Mouse (Mus musculus) megakaryocyte progenitor cell, adult 5-6 weeks (primary cell): ENCODE measurements around the gene Ces3b. TPM values are rescaled to one million over a fixed set of nuclear protein-coding genes. Genes with fewer than 3 reads are reported as not detected.
A peak's percentile ranks its signal among the peaks of the same experiment; 100 is the strongest.
"Not testable (repeated sequence)": the region's sequence is repeated elsewhere in the genome, so short reads cannot be mapped to it uniquely, and the experiment has no call there.

Experiments
- ATAC-seq: replicated peaks from 2 replicates; pipeline ENCODE4 v1.8.0; 2016; ENCODE audit warnings: mild to moderate bottlenecking, moderate TSS enrichment, inconsistent platforms; ENCODE audit not compliant: poor library complexity
- total RNA-seq, 2 experiments: library from RNA; stranded (forward) in 1 of 2; stranded (reverse) in 1 of 2; fragments of 157-497, 149-512 nt in 1 of 2; fragments of 200-1000 nt in 1 of 2; gene quantifications; 2 replicates each; pipeline versions ENCODE4 v1.2.3 to v1.2.4; 2015 to 2017

Ces3b gene
- total RNA-seq (2015) (not detected in 2 replicates), total RNA-seq (2017) (not detected in 2 replicates)

- no peak for ATAC-seq
Observed at GRCm38 (mm10) chr8:105083449-105084050, at the start of gene Ces3b. TSS of gene Ces3b (plus strand) at chr8:105083753.

- ATAC-seq, result no peak
Observed at GRCm38 (mm10) chr8:105043510-105043909, 40.0 kb upstream of the Ces3b start.

DNA sequence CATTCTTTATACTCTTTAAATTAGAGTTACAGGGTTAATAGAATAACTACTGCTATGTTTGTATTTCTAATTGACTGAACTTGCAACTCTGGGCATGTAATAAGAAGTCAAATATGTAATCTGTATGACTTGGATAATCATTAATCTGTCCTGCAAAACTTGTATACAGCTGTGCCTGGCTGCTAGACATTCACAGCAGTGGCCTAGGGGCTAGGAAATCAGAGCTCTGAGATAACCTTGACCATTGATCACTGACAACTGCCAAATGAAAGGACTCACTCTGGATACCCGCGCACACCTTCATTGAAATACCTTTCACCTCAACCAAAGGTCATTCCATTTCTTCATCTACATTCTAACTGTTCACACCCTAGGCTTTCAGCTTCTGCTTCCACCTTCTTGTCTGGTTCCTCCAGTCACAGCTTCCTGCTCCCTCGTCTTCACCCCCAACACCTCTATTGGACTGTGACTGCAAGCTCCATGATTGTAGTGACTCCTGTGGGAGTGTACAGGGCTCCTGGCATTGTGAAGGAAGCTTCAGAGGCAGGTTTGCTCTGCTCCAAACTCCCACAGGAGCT lies 37.6 kb upstream of the Ces3b start:
- ATAC-seq, result no peak

DNA sequence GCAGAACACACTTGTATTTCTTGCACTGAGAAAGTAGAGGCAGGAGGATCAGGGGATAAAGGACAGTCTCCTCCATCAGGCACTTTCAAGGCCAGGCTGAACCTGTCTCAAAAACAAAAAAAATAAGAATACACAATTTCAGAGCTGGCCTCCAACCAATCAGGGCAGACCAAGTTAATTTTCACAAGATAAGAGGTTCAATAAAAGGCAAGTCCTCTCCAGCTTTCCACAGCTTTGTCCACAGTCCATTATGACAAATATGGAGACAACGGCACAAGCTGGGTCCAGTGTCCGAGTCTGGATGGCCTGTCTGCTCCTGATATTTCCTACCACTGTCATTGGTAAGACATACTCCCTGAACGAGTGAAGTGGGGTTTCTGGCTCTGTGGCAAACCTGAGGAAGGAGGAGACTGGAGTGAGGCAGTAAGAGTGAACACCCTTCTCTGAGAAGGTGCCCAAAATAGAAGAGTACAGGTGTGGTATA lies 35.1 kb upstream of the Ces3b start, which contains the start of gene Ces3a:
Gene Ces3a, plus strand, starts transcription at position 231 of the 484 bp plus-strand sequence.
- no peak for ATAC-seq

DNA sequence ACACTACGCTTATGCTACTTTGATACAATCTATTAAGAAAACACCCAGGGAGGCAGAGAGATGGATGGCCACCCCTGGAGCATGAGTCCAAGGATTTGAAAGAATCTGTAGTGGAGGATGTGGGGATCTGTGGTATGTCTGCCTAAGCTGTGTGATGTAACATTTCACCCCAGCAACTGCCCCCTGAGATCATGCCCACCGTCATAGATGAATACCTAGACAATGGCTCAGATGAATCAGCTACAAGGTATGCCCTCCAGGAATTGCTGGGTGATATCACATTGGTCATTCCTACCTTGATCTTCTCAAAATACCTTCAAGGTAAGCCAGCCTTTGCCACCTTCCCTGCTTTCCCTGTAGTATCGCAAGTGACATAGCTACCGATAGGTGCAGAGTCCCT lies 27.3 kb upstream of the Ces3b start:
- no peak for ATAC-seq

DNA sequence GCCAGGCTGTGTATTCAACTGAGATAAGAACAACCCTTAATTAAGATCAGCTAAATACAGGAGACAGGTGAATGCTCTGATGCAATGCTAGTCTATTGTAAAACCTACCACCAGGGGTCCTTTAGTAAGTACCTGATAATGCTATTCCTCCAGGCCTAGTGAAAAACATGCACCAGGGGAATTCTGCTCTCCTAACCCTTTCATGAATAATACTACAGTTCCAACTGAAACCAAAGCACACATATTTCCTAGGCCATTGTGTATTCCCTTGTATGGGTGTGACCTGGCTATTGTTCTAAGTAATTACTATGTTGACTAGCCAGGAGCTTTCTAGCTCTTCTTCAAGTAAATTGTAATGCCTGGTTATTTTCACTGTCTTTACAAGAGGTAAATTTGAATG lies 23.5 kb upstream of the Ces3b start:
- ATAC-seq, result no peak

DNA sequence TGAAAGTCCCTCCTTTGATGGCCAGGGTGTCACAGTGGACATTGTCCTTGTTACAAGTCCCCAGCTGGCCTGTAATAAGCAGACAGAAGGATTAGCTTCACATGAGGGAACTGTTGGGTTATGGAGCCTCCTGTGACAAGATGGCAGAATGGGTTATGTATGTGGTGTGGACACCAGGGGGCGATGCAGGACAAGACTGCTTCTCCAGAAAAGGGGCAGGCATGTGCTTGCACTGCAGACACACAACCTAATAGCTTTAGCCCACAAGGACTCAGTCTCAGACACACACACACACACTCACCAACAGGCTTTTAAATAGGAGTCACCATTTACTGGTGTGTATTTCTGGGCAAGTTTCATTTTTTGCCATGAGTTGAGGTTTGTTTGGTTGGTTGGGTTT lies 16.8 kb upstream of the Ces3b start:
- peak; percentile 89 for ATAC-seq

DNA sequence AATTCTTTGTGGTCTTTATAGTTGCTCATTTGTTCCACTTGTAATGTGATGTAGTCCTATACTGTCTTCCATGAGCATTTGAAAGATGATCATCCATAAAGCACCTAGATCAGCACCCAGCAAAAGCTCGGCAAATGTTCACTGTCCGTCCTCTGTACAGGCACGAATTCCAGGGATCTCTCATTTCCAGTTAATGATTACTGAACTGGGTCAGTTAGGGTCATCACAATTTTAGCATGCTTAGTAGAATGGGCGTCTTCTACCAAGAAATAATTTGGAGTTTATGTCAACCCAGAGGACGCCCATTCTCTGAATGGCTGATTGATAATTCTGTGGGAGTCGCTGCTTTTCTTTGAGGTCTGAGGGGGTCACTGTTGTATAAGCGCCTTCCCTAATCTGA lies 15.6 kb upstream of the Ces3b start:
- ATAC-seq, result not testable (repeated sequence)

GRCm38 (mm10) chr8:105068971-105069370 lies 14.6 kb upstream of the Ces3b start:
- no peak for ATAC-seq

GRCm38 (mm10) chr8:105076601-105077000 lies 7.0 kb upstream of the Ces3b start:
- no peak for ATAC-seq

- ATAC-seq, result no peak
Observed at GRCm38 (mm10) chr8:105077071-105077470, 6.5 kb upstream of the Ces3b start.

- no peak for ATAC-seq
Observed at GRCm38 (mm10) chr8:105078591-105078990, 5.0 kb upstream of the Ces3b start.

- ATAC-seq, result no peak
Observed at GRCm38 (mm10) chr8:105080814-105081336, 2.7 kb upstream of the Ces3b start.

DNA sequence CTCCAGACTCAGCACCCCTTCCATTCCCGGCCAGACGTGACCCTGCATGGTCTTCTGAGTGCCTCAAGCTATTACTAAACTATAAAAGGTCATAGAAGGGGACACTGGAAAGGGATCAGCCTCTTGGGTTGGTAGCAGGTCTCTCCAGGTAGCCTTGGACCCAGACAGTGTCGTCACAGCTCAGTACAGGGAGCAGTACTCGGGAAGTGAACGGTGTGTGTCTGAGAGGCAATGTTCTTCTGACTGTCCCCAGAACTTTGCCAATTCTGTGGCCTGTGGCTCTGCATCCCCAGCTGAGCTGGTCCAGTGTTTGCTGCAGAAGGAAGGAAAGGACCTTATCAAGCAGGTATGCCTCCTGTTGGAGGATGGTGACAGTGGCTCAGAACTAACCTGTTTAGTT lies 4.6 kb downstream of the Ces3b start:
- not testable (repeated sequence) for ATAC-seq

DNA sequence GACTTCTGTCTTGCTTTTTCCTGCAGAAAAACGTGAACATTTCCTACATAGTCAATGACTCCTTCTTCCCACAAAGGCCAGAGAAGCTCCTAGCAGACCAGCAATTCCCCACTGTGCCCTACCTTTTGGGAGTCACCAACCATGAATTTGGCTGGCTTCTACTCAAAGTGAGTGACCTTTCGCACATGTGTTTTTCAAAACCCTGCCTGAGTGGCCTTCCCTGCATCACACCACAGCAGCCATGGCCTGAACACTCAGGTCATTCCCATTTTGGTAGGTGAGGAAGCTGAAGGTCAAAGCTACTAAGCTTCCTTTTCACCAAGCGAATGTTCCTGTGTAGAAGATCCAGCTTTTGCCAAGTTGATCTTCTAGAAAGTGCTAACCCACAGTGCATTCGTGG lies 5.0 kb downstream of the Ces3b start:
- no peak for ATAC-seq

DNA sequence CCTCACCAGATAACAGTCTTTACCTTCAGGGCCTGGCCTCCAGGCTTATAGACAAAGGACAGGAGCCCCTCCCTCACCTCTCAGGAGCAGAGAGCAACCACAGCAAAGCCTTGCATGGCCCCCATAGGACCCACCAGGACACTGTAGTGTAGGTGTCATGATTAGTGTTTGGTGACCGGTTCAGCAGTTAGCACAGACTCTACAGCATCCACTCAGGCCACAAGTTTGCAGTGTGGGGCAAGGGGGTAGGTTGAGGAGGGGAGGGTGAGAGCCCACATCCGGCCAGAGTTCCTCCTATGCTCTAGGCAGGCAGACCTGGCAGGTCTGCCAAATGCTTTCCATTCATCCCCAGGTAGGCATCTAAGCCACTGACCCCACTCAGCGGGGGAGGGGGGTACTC lies 10.4 kb downstream of the Ces3b start:
- ATAC-seq, result no peak

GRCm38 (mm10) chr8:105102101-105102785 lies 18.7 kb downstream of the Ces3b start:
- ATAC-seq, result not testable (repeated sequence)

DNA sequence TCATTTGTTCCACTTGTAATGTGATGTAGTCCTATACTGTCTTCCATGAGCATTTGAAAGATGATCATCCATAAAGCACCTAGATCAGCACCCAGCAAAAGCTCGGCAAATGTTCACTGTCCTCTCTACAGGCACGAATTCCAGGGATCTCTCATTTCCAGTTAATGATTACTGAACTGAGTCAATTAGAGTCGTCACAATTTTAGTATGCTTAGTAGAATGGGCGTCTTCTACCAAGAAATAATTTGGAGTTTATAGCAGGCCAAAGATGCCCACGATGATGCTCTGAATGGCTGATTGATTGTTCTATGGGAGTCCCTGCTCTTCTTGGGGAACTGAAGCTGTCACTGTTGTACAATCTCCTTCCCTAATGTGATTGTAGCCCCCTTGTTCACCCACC lies 20.1 kb downstream of the Ces3b start:
- not testable (repeated sequence) for ATAC-seq

GRCm38 (mm10) chr8:105104220-105104619 lies 20.7 kb downstream of the Ces3b start:
- no peak for ATAC-seq

DNA sequence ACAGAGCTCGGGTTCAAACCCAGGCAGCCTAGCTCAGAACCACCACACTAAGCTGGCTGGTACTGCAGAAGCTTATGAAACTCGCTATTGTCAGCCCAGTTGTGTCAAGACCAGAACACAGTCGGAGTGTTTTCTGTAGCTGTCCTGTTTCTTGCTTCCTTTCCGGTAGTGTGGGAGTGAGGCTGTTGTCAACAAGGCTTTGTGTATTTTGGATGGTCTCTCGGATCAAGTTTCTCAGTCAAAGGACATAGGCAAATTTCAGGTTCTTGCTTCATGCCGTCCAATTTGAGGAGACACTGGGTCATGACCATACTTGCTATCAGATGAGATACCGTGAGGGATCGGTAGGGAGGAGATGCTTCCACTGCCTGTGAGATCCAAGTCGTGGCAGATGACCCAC lies 46.3 kb downstream of the Ces3b start:
- no peak for ATAC-seq

DNA sequence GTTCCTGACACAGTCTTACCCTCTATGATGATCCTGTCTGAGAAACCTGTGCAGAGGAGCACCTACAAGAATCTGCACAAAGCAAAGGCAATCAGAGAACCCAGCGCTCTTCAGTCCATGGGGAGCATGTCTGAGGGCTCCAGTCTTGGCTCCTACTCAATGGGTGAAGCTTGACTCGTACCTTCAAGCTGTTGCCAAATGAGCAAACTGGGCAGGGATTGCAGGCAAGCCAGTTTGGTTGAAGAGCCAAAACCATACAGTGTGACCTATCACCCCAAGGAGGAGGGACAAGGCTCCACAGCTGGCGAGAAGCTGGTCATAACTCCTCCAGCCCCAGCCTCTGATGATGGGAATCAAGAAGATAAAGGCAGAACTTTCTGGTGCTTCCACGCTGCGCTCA lies 48.0 kb downstream of the Ces3b start, which contains the start of gene Ces4a:
Gene Ces4a, plus strand, starts transcription at position 292 of the 400 bp plus-strand sequence.
- no peak for ATAC-seq

DNA sequence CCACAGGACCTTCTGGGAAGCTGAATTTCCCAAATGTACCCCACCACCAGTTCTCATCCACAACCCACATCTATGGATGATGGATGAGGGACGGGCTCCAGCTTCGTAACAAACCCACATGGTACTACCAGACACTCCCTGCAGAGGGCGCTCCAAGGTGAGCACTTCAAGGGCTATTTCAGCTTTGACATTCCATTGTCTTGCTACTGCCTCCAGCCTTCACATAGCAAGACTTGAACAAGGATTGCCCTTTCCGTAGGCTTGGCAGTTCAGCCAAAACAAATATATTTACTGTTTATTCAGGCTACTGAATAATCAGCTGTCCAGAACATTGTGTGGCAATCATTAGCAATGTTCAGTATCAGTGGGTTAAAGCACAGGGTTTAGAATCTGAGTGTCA lies 54.9 kb downstream of the Ces3b start:
- peak; percentile 92 for ATAC-seq
